Mouse (Mus musculus) brain, embryonic 14.5 days (tissue): Measurements from ENCODE around the gene Tmem238l. TPM values are rescaled to one million over a fixed set of nuclear protein-coding genes. Genes with fewer than 3 reads are reported as not detected.

Experiments used
- DNase-seq: peaks from one replicate; pipeline ENCODE4 v3.0.0-alpha.2; 2011; ENCODE audit warnings: low read depth
- CTCF ChIP-seq: fragments of 200-500 bp; IDR thresholded peaks from 2 replicates; pipeline ENCODE4 v1.5.1; 2012; ENCODE audit warnings: inconsistent platforms, mild to moderate bottlenecking, moderate library complexity, borderline replicate concordance; ENCODE audit not compliant: insufficient read depth, insufficient read length; ENCODE audit errors: extremely low read depth
- POLR2A ChIP-seq: fragments of 200-500 bp; IDR thresholded peaks from 2 replicates; pipeline ENCODE4 v1.6.1; 2012; ENCODE audit warnings: mild to moderate bottlenecking, inconsistent platforms, borderline replicate concordance; ENCODE audit not compliant: poor library complexity, insufficient read depth, insufficient read length, severe bottlenecking; ENCODE audit errors: extremely low read depth
- polyA plus RNA-seq: library from polyadenylated mRNA; depleted of rRNA; stranded (reverse); fragments of >200 nt; gene quantifications from 2 replicates; pipeline ENCODE4 v1.2.3, GENCODE M21; 2012

The Tmem238l gene
- polyA plus RNA-seq, 1 experiment = 0.10 TPM

GRCm38 (mm10) chr11:66946922-66947321 lies 9.5 kb upstream of the Tmem238l start:
- TF ChIP-seq POLR2A = no peak
- no peak for TF ChIP-seq CTCF
- DNase-seq = no peak

- no peak for DNase-seq
- TF ChIP-seq CTCF (no peak), POLR2A (no peak)
Observed at GRCm38 (mm10) chr11:66960797-66961196, 4.4 kb downstream of the Tmem238l start.

- no peak for TF ChIP-seq POLR2A
- TF ChIP-seq CTCF = no peak
- DNase-seq = no peak
Observed at GRCm38 (mm10) chr11:66961447-66962176, 5.2 kb downstream of the Tmem238l start.

- DNase-seq = no peak
- no peak for TF ChIP-seq CTCF
- no peak for TF ChIP-seq POLR2A
Observed at GRCm38 (mm10) chr11:66963462-66963861, 7.0 kb downstream of the Tmem238l start.

GRCm38 (mm10) chr11:66966500-66967116 lies 10.2 kb downstream of the Tmem238l start:
- TF ChIP-seq POLR2A = no peak
- no peak for TF ChIP-seq CTCF
- no peak for DNase-seq

GRCm38 (mm10) chr11:66968575-66968974 lies 12.1 kb downstream of the Tmem238l start:
- no peak for TF ChIP-seq POLR2A
- TF ChIP-seq CTCF = no peak
- no peak for DNase-seq

- DNase-seq = no peak
- TF ChIP-seq POLR2A (no peak), CTCF (no peak)
Observed at GRCm38 (mm10) chr11:66973507-66973906, 17.1 kb downstream of the Tmem238l start.

GRCm38 (mm10) chr11:66975606-66976330 lies 19.3 kb downstream of the Tmem238l start:
- no peak for TF ChIP-seq CTCF
- TF ChIP-seq POLR2A = no peak
- no peak for DNase-seq

- TF ChIP-seq POLR2A (no peak), CTCF (no peak)
Observed at GRCm38 (mm10) chr11:66981336-66982115, 25.1 kb downstream of the Tmem238l start.

GRCm38 (mm10) chr11:66982794-66983193 lies 26.4 kb downstream of the Tmem238l start:
- TF ChIP-seq CTCF (peak; percentile 51; the same call in 1 of the 2 replicates), POLR2A (no peak)
- DNase-seq = peak; percentile 37

More at GRCm38 (mm10) chr11:66981336-66982115, 25.1 kb downstream of the Tmem238l start:
- peak; percentile 38 for DNase-seq
